Mouse (Mus musculus): ENCODE results near the gene Gtf2i.

- TF ChIP-seq ETS1 (conservative IDR thresholded peaks at IDR 0.05; ENCODE audit: low read depth, low read length) (no peak), EP300 (IDR thresholded peaks at IDR 0.05; ENCODE audit: low read length) (no peak), NELFE (IDR thresholded peaks at IDR 0.05; ENCODE audit: low read depth, low read length) (no peak), MAZ (IDR thresholded peaks at IDR 0.05; ENCODE audit: low read depth, low read length) (no peak), CTCF (conservative IDR thresholded peaks at IDR 0.05 in 1 of 2, IDR thresholded peaks at IDR 0.05 in 1 of 2; ENCODE audit: low read depth in 2 of 2, low read length in 2 of 2) (no peak), TCF12 (IDR thresholded peaks at IDR 0.05; ENCODE audit: low read depth, low read length) (no peak), CHD1 (IDR thresholded peaks at IDR 0.05; ENCODE audit: low read depth, low read length) (no peak), SMC3 (IDR thresholded peaks at IDR 0.05; ENCODE audit: low read depth, low read length) (no peak), CHD2 (IDR thresholded peaks at IDR 0.05; ENCODE audit: low read length) (no peak), KAT2A (IDR thresholded peaks at IDR 0.05; ENCODE audit: insufficient replicate concordance, low read length) (no peak), USF1 (IDR thresholded peaks at IDR 0.05; ENCODE audit: low read depth, low read length) (no peak), HCFC1 (IDR thresholded peaks at IDR 0.05; ENCODE audit: low read depth, low read length) (no peak)
Measured at GRCm38 (mm10) chr5:134330082-134330481, 15.5 kb upstream of the Gtf2i start.

Measured in CH12.LX (cell line).